Mouse (Mus musculus): ENCODE results near the gene Lonp2. TPM values are rescaled to one million over a fixed set of nuclear protein-coding genes. Genes with fewer than 3 reads are reported as not detected.

Gene Lonp2
- 40.6 and 44.6 TPM in 2 replicates for polyA plus RNA-seq (2012; rRNA removed)

GRCm38 (mm10) chr8:86623911-86624731 is at the start of gene Lonp2:
Lonp2 (plus strand) TSS chr8:86624043.

GRCm38 (mm10) chr8:86580458-86580857 is 43.4 kb upstream of the Lonp2 start, which contains the start of gene Abcc12:
Abcc12 (minus strand) TSS chr8:86580686.

GRCm38 (mm10) chr8:86745221-86745934 is 121.5 kb downstream of the Lonp2 start, which contains the start of the genes Gm10638 and Siah1a:
Gm10638 (plus strand) TSS chr8:86745699.
Siah1a (minus strand) TSS chr8:86745934.

Other genes starting within 250 kb of the Lonp2 start
- 0.01 TPM in 2 replicates for gene Abcc12, start 43.4 kb upstream of the Lonp2 start, polyA plus RNA-seq (2012; rRNA removed)
- gene Gm10638, start 121.7 kb downstream of the Lonp2 start, polyA plus RNA-seq (2012; rRNA removed), result 0.30 and 0.32 TPM in 2 replicates
- gene Siah1a, start 121.9 kb downstream of the Lonp2 start, polyA plus RNA-seq (2012; rRNA removed), result 9.0 and 9.1 TPM in 2 replicates